Mouse (Mus musculus) liver, embryonic 14.5 days (tissue): Measurements from ENCODE around the gene Ltbp1. TPM values are rescaled to one million over a fixed set of nuclear protein-coding genes. Genes with fewer than 3 reads are reported as not detected.

Experiments used
- ATAC-seq: fragments of 200-750 bp; cut with Nextera tagmentation; 2 replicates; pipeline ENCODE4 v1.8.0; 2017; ENCODE audit warnings: moderate number of reproducible peaks, mild to moderate bottlenecking, moderate library complexity; ENCODE audit not compliant: insufficient read depth
- DNase-seq, 3 experiments: peaks; one replicate each; pipeline ENCODE4 v3.0.0-alpha.2; 2012 to 2013; ENCODE audit warnings: low read depth in 3 of 3, low spot score in 3 of 3
- H3K27ac ChIP-seq: fragments of 300-500 bp; sonication (generic); 2 replicates; pipeline ENCODE4 v1.5.1; 2014; ENCODE audit warnings: moderate library complexity, mild to moderate bottlenecking, control low read depth, inconsistent platforms
- H3K27me3 ChIP-seq: fragments of 300-500 bp; sonication (generic); 2 replicates; pipeline ENCODE4 v1.6.1; 2014; ENCODE audit warnings: mild to moderate bottlenecking, low read length, moderate library complexity; ENCODE audit not compliant: control insufficient read depth, insufficient read depth
- H3K36me3 ChIP-seq: fragments of 300-500 bp; sonication (generic); replicated peaks from 2 replicates; pipeline ENCODE4 v1.6.1; 2014; ENCODE audit warnings: low read depth; ENCODE audit not compliant: control insufficient read depth, insufficient read depth
- H3K4me1 ChIP-seq, 2 experiments: fragments of 200-500 bp in 1 of 2; fragments of 300-500 bp in 1 of 2; sonication (generic) in 1 of 2; replicated peaks; 2 replicates each; pipeline ENCODE4 v1.6.1; 2012 to 2014; ENCODE audit warnings: antibody characterized with exemption in 1 of 2, inconsistent platforms in 1 of 2, low read length in 1 of 2; ENCODE audit not compliant: control insufficient read depth in 2 of 2, insufficient read depth in 2 of 2
- H3K4me2 ChIP-seq: fragments of 300-500 bp; sonication (generic); 2 replicates; pipeline ENCODE4 v1.6.1; 2014; ENCODE audit warnings: low read depth, mild to moderate bottlenecking, control low read depth, moderate library complexity
- H3K4me3 ChIP-seq, 2 experiments: fragments of 200-500 bp in 1 of 2; fragments of 300-500 bp in 1 of 2; sonication (generic) in 1 of 2; 2 replicates each; pipeline ENCODE4 v1.5.1; 2012 to 2014; ENCODE audit warnings: low read depth in 2 of 2, low read length in 2 of 2, mild to moderate bottlenecking in 2 of 2, control low read depth in 1 of 2, inconsistent platforms in 1 of 2, moderate library complexity in 1 of 2; ENCODE audit not compliant: insufficient read depth in 1 of 2
- H3K9ac ChIP-seq: fragments of 300-500 bp; sonication (generic); replicated peaks from 2 replicates; pipeline ENCODE4 v1.6.1; 2014; ENCODE audit warnings: mild to moderate bottlenecking, control low read depth, moderate library complexity
- H3K9me3 ChIP-seq: fragments of 300-500 bp; sonication (generic); 2 replicates; pipeline ENCODE4 v1.6.1; 2016; ENCODE audit warnings: low read length, mixed read lengths; ENCODE audit not compliant: control insufficient read depth
- CTCF ChIP-seq: IDR thresholded peaks from 2 replicates; pipeline ENCODE4 v1.5.1; 2016; ENCODE audit warnings: antibody characterized with exemption, low read depth, control low read depth
- EP300 ChIP-seq: IDR thresholded peaks from 2 replicates; pipeline ENCODE4 v1.6.1; 2016; ENCODE audit warnings: antibody characterized with exemption, low read depth
- WGBS: fragments of 180-500 bp; shearing (Covaris S2); extraction: QIAGEN DNeasy Blood & Tissue Kit; methylation state at CpG from one replicate; pipeline ENCODE4 v1.1.7; 2014; ENCODE audit not compliant: insufficient replicate concordance; 5-methylcytosine and 5-hydroxymethylcytosine counted together
- polyA plus RNA-seq, 2 experiments: library from polyadenylated mRNA; depleted of rRNA in 1 of 2; stranded (reverse) in 1 of 2; unstranded in 1 of 2; fragments of >200 nt; fragmentation: Nextera tagmentation in 1 of 2; extraction: Ambion mirVana in 1 of 2; gene quantifications; 2 replicates each; pipeline versions ENCODE4 v1.2.1 to v1.2.3; 2012 to 2014

Ltbp1 gene
- polyA plus RNA-seq, 2 experiments = 1.9 to 2.2 TPM

DNA sequence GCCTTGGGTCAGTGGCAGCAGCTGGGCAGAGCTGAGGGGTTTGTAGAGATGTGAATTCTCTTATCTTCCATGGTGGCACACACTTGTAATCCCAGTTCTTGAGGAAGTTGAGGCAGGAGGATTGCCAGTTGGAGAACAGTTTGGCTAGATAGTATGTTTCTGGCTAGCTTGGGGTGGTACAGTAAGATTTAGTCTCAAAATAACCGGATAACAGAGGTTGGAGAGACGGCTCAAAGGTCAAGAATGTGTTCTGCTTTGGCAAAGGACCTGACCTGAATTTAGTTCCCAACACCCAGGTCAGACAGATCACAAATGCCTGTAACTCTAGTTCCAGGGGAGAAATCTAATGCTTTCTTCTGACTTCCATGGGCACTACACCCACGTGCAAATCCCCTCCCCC, 15.3 kb downstream of the Ltbp1 start:
- H3K27me3 ChIP-seq = no peaks in the 10 kb centered on the region
- H3K9me3 ChIP-seq = no peaks in the 10 kb centered on the region
- H3K4me1 ChIP-seq = no peaks in the 10 kb centered on the region
- H3K36me3 ChIP-seq = no peaks in the 10 kb centered on the region
- no peak overlapping the region for H3K4me3 ChIP-seq
- TF ChIP-seq CTCF (no peak), EP300 (no peak)
- H3K9ac ChIP-seq = no peak overlapping the region
- DNase-seq (no peak), ATAC-seq (no peak)
- 50% methylated on average over 3 of the region's 3 CpGs for WGBS
- H3K27ac ChIP-seq = no peak overlapping the region
- no peak overlapping the region for H3K4me2 ChIP-seq

DNA sequence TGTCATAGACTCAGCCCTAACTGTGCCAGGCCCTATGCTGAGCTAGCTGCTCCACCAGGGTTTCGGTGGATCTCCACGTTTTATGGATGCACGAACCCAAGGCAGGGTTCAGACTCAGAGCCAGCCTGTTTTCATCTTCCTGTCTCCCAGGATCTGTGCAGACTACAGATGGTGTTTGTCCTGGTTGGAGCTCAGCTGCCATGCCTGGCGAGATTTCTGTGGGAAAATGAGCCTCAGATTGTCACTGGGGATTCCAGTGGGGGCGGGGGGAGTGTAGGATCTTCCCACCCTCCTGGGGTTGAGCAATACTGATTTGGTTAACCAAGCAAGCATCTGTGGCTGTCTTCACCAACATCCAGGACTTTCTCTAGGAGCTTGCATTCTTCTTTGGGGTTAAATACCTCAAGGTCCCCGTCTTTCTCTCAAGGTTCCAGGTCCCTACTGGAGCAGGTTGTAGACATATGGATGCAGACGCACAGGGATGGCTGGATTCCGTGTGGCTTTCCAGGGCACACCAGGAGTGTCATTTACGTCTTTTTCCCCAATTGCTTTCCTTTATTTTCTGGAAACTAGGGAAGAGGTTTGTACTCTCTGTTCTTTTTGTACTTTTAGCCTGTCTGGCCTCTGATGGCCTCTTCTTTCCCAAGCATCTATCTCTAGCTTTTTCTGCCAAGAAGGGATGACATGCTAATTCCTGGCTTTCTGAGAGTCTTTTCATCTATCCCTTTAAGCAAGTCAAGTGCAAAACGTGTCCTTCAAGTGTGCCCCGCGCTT, 22.2 kb downstream of the Ltbp1 start:
- Histone ChIP-seq H3K9me3 (no peaks in the 10 kb centered on the region), H3K27ac (no peak overlapping the region), H3K9ac (no peak overlapping the region), H3K36me3 (no peaks in the 10 kb centered on the region), H3K4me3 (no peak overlapping the region), H3K27me3 (no peaks in the 10 kb centered on the region), H3K4me1 (no peaks in the 10 kb centered on the region), H3K4me2 (no peak overlapping the region)
- ATAC-seq (no peak), DNase-seq (no peak)
- WGBS = 69% methylated on average over 12 of the region's 12 CpGs
- TF ChIP-seq EP300 (no peak), CTCF (no peak)

DNA sequence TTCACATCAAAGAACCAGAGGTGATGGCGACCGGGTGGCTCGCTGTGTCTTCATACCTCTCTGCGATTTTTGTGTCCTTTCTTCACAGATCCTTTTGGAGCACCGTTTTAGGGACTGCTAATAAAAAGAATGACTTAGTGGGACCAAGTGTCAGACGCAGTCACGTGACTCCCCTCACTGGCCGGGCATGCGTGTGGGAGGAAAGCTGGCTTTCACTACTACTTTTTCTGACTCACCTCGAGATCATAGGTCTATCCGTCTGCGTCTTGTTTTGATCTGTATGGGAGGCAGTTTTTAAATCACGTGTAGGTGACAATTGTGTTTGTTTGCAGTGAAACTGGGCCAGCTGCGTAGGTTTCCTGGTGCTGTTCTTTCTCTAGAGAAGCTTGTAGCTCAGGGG, 28.0 kb downstream of the Ltbp1 start:
- Histone ChIP-seq H3K9ac (no peak overlapping the region), H3K4me2 (no peak overlapping the region), H3K4me1 (no peaks in the 10 kb centered on the region), H3K27ac (no peak overlapping the region), H3K4me3 (no peak overlapping the region), H3K36me3 (no peaks in the 10 kb centered on the region), H3K27me3 (no peaks in the 10 kb centered on the region), H3K9me3 (no peaks in the 10 kb centered on the region)
- TF ChIP-seq EP300 (no peak), CTCF (no peak)
- ATAC-seq (no peak), DNase-seq (no peak)
- 75% methylated on average over 14 of the region's 14 CpGs for WGBS

DNA sequence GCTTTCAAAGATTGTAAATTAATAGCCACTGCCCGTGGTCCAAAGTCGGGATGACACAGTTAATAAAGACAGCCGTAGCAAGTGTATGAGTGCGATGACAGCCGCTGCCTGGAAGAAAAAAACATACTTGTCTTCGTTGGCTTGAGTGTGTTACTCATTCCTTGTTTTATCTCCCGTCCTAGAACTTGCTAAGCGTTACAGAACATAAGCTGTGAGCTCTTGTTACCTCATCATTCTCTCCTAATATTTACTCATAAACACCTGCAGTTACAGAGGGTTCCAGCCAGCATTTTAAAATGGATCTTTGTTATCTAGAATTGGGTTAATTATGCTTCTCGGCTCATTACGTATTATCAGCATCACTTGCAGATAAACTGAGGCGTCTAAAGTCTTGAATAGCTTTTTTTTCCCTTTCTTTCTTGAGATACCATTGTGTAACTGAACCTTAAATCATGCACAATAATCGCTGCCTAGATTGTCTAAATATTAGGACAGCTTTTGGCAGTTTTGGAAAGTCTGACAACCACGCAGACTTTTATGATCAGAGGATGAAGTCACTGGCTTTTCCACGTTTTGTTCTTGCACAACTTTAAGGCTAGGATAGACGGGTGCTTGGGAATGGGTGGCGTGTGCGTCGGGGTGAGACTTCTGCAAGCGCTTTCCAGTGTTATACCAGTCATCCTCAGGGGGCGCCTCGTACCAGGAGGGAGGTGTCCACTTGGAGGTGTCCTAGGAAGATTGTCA, 28.7 kb downstream of the Ltbp1 start:
- H3K9me3 ChIP-seq = no peaks in the 10 kb centered on the region
- no peak overlapping the region for H3K4me3 ChIP-seq
- DNase-seq (no peak), ATAC-seq (no peak)
- H3K9ac ChIP-seq = no peak overlapping the region
- H3K27me3 ChIP-seq = no peaks in the 10 kb centered on the region
- no peak overlapping the region for H3K4me2 ChIP-seq
- H3K27ac ChIP-seq = no peak overlapping the region
- H3K36me3 ChIP-seq = no peaks in the 10 kb centered on the region
- no peaks in the 10 kb centered on the region for H3K4me1 ChIP-seq
- TF ChIP-seq CTCF (no peak), EP300 (no peak)
- 74% methylated on average over 21 of the region's 21 CpGs for WGBS

DNA sequence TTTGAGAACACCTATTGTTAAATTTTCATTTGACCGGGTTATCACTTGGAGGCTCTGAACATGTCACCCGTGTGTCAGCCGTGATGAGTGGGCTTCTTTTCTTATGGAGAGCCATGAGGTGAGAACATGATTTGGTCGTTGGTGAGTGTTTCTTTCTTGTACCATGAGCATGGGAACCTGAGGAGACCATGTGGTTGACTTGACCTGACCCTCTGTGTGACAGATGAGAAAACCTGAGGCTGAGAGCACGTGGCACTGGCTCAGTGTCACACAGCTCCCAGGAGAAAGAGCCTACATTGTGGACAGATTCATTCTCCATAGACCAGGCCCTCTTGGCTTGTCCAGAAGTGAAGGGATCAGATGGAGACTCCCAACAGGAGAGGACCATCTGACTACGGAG, 31.5 kb downstream of the Ltbp1 start:
- WGBS = 57% methylated on average over 6 of the region's 6 CpGs
- TF ChIP-seq CTCF (no peak), EP300 (no peak)
- no peaks in the 10 kb centered on the region for H3K9me3 ChIP-seq

More for the DNA sequence above, 31.5 kb downstream of the Ltbp1 start:
- H3K4me2 ChIP-seq = no peak overlapping the region
- H3K36me3 ChIP-seq = no peaks in the 10 kb centered on the region
- no peak overlapping the region for H3K27ac ChIP-seq
- H3K27me3 ChIP-seq = no peaks in the 10 kb centered on the region
- DNase-seq (no peak), ATAC-seq (no peak)
- no peaks in the 10 kb centered on the region for H3K4me1 ChIP-seq
- no peak overlapping the region for H3K9ac ChIP-seq
- H3K4me3 ChIP-seq = no peak overlapping the region
